Mouse (Mus musculus): ENCODE measurements around the gene Thap2. TPM values are rescaled to one million over a fixed set of nuclear protein-coding genes. Genes with fewer than 3 reads are reported as not detected.

The Thap2 gene
- total and polyA plus RNA-seq, 2 experiments from 2014 or later = 13.8 to 21.6 TPM

DNA sequence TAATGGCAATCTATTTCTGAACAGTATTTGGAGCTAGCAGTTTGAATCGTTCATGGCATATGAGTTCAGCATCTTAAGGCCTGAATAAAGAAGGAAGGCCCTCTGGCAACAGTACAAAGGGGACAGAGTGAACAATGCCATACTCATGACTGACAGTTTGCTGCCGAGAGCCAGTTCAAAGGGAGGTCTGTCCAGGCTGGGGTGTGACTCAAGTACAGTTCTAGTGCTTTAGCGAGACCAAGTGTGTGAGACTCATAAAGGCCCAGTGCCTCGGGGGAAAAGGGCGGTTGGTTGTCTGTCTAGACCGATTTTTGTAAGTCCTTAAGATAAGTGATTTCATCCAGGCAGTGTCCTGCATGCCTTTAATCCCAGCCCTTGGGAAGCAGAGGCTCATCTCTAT lies 29.7 kb downstream of the Thap2 start:
- Histone ChIP-seq H3K4me2 (ENCODE audit: low read depth) (no peak overlapping the region), H3K9ac (no peak overlapping the region), H3K4me3 (ENCODE audit: low read depth, low read length) (no peak overlapping the region), H3K27ac (ENCODE audit: low read depth, low read length) (no peak overlapping the region), H3K9me3 (ENCODE audit: low read length) (no peaks in the 10 kb centered on the region), H3K27me3 (ENCODE audit: insufficient read depth, low read length) (no peaks in the 10 kb centered on the region), H3K36me3 (ENCODE audit: insufficient read depth) (peaks cover 10% of the 10 kb centered on the region; the same call in 1 of the 2 replicates), H3K4me1 (ENCODE audit: insufficient read depth) (no peaks in the 10 kb centered on the region)
- no peak for TF ChIP-seq CTCF (IDR thresholded peaks at IDR 0.05; ENCODE audit: low read depth)
- ATAC-seq = no peak
- DNase-seq = no peak
- 52% methylated on average over 6 of the region's 6 CpGs for WGBS

DNA sequence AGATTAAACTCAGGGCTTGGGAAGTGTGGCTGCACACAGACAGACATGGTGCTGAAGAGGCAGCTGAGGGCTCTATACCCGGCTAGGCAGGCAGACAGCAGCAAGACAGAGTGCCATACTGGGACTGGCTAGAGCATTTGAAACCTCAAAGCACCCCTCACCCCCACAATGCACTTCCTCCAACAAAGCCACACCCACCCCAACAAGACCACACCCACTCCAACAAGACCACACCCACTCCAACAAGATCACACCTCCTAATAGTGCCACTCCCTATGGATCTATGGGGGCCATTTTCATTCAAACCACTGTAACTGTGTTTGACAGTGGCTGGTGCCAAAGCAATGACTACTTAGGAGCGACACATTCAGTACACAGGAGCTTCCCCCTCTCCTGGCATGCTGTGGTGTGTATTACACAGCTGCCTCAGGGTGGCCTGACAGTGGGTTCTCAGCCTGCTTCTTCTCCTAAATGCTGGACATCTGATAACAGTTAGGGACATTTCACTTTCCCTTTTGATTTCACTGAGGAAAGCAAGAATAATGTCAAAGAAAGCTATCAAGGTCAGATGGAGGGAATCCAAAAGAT lies 33.3 kb downstream of the Thap2 start:
- DNase-seq (no peak), ATAC-seq (no peak)
- H3K4me2 ChIP-seq (ENCODE audit: low read depth) = no peak overlapping the region
- TF ChIP-seq CTCF (IDR thresholded peaks at IDR 0.05; ENCODE audit: low read depth) = no peak
- 81% methylated on average over 2 of the region's 2 CpGs for WGBS
- 0 out of 2 replicates have a peak, but pooled peaks cover 6% of the 10 kb centered on the region for H3K36me3 ChIP-seq (ENCODE audit: insufficient read depth)
- H3K9ac ChIP-seq = no peak overlapping the region
- H3K9me3 ChIP-seq (ENCODE audit: low read length) = no peaks in the 10 kb centered on the region
- no peaks in the 10 kb centered on the region for H3K27me3 ChIP-seq (ENCODE audit: insufficient read depth, low read length)
- H3K27ac ChIP-seq (ENCODE audit: low read depth, low read length) = no peak overlapping the region
- no peaks in the 10 kb centered on the region for H3K4me1 ChIP-seq (ENCODE audit: insufficient read depth)
- H3K4me3 ChIP-seq (ENCODE audit: low read depth, low read length) = no peak overlapping the region

DNA sequence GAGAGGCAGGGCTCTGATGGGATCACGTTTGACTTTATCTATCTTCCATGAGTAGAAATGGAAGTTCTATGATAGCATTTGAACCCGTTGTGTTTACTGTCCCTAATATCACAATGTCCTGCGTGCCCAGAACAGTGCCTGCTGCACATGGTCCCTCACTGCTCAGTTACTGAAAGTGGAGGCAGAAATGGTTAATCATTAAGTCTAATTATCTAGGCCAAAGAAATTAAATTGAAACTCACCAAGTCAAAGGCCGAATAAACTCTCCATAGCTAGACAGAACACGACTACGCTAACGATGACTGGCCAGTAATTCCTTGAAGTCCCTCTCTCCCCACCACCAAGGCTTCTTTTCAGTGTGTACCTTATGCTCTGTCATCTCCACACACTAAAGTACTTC lies 34.7 kb downstream of the Thap2 start:
- no peak overlapping the region for H3K4me3 ChIP-seq (ENCODE audit: low read depth, low read length)
- no peaks in the 10 kb centered on the region for H3K9me3 ChIP-seq (ENCODE audit: low read length)
- H3K36me3 ChIP-seq (ENCODE audit: insufficient read depth) = peaks cover 7% of the 10 kb centered on the region
- no peak overlapping the region for H3K27ac ChIP-seq (ENCODE audit: low read depth, low read length)
- H3K4me1 ChIP-seq (ENCODE audit: insufficient read depth) = no peaks in the 10 kb centered on the region
- WGBS = 76% methylated on average over 7 of the region's 7 CpGs
- TF ChIP-seq CTCF (IDR thresholded peaks at IDR 0.05; ENCODE audit: low read depth) = no peak
- no peak overlapping the region for H3K4me2 ChIP-seq (ENCODE audit: low read depth)
- no peaks in the 10 kb centered on the region for H3K27me3 ChIP-seq (ENCODE audit: insufficient read depth, low read length)
- no peak overlapping the region for H3K9ac ChIP-seq
- no peak for ATAC-seq
- no peak for DNase-seq

DNA sequence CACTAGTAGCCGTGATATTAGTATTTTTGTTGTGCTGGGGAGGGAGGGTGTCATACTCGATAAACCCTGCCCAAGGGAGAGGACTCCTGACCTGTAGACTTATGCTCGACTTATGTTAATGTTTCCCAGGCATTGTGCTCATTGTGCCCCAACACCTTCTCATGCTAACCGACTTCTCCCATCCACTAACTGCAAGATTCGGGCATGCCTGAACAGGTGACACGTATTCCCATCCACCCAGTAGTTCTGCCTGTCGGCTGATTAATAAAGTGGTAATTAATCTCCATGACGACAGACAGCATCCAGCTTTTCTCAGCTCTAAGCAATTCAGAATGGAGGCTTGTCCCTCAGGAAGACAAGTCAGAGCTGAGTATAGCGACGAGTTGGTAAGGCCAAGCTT lies 35.2 kb downstream of the Thap2 start:
- no peaks in the 10 kb centered on the region for H3K27me3 ChIP-seq (ENCODE audit: insufficient read depth, low read length)
- ATAC-seq = peak; percentile 95

GRCm38 (mm10) chr10:115348131-115348530 lies 36.1 kb downstream of the Thap2 start:
- no peak for ATAC-seq
- no peak overlapping the region for H3K27ac ChIP-seq (ENCODE audit: low read depth, low read length)
- H3K4me1 ChIP-seq (ENCODE audit: insufficient read depth) = no peaks in the 10 kb centered on the region
- WGBS = 86% methylated on average over 6 of the region's 6 CpGs
- DNase-seq = no peak
- no peak overlapping the region for H3K4me3 ChIP-seq (ENCODE audit: low read depth, low read length)
- H3K36me3 ChIP-seq (ENCODE audit: insufficient read depth) = peaks cover 16% of the 10 kb centered on the region
- H3K4me2 ChIP-seq (ENCODE audit: low read depth) = no peak overlapping the region
- H3K27me3 ChIP-seq (ENCODE audit: insufficient read depth, low read length) = no peaks in the 10 kb centered on the region
- no peak for TF ChIP-seq CTCF (IDR thresholded peaks at IDR 0.05; ENCODE audit: low read depth)
- no peaks in the 10 kb centered on the region for H3K9me3 ChIP-seq (ENCODE audit: low read length)
- H3K9ac ChIP-seq = no peak overlapping the region

More for the DNA sequence above, 35.2 kb downstream of the Thap2 start:
- 49% methylated on average over 10 of the region's 10 CpGs for WGBS
- H3K9ac ChIP-seq = no peak overlapping the region
- H3K4me1 ChIP-seq (ENCODE audit: insufficient read depth) = no peaks in the 10 kb centered on the region
- H3K27ac ChIP-seq (ENCODE audit: low read depth, low read length) = peak overlapping the region; percentile 57
- H3K4me2 ChIP-seq (ENCODE audit: low read depth) = no peak overlapping the region
- H3K36me3 ChIP-seq (ENCODE audit: insufficient read depth) = peaks cover 8% of the 10 kb centered on the region
- no peak overlapping the region for H3K4me3 ChIP-seq (ENCODE audit: low read depth, low read length)
- no peaks in the 10 kb centered on the region for H3K9me3 ChIP-seq (ENCODE audit: low read length)
- peak; percentile 29 for DNase-seq
- TF ChIP-seq CTCF (IDR thresholded peaks at IDR 0.05; ENCODE audit: low read depth) = no peak

- H3K4me3 ChIP-seq (ENCODE audit: low read depth, low read length) = no peak overlapping the region
- H3K4me1 ChIP-seq (ENCODE audit: insufficient read depth) = no peaks in the 10 kb centered on the region
- H3K36me3 ChIP-seq (ENCODE audit: insufficient read depth) = peaks cover 29% of the 10 kb centered on the region
- TF ChIP-seq CTCF (IDR thresholded peaks at IDR 0.05; ENCODE audit: low read depth) = no peak
- H3K27ac ChIP-seq (ENCODE audit: low read depth, low read length) = no peak overlapping the region
- ATAC-seq = no peak
- no peaks in the 10 kb centered on the region for H3K9me3 ChIP-seq (ENCODE audit: low read length)
- DNase-seq = no peak
- H3K27me3 ChIP-seq (ENCODE audit: insufficient read depth, low read length) = no peaks in the 10 kb centered on the region
- no peak overlapping the region for H3K9ac ChIP-seq
- no peak overlapping the region for H3K4me2 ChIP-seq (ENCODE audit: low read depth)
These were observed 37.8 kb downstream of the Thap2 start for GRCm38 (mm10) chr10:115346444-115346843.

GRCm38 (mm10) chr10:115342771-115343425 lies 41.3 kb downstream of the Thap2 start:
- WGBS = 89% methylated on average over 4 of the region's 4 CpGs
- ATAC-seq (no peak), DNase-seq (no peak)
- Histone ChIP-seq H3K27me3 (ENCODE audit: insufficient read depth, low read length) (no peaks in the 10 kb centered on the region), H3K4me2 (ENCODE audit: low read depth) (no peak overlapping the region), H3K27ac (ENCODE audit: low read depth, low read length) (no peak overlapping the region), H3K9ac (no peak overlapping the region), H3K4me3 (ENCODE audit: low read depth, low read length) (no peak overlapping the region), H3K36me3 (ENCODE audit: insufficient read depth) (peaks cover 42% of the 10 kb centered on the region), H3K9me3 (ENCODE audit: low read length) (no peaks in the 10 kb centered on the region), H3K4me1 (ENCODE audit: insufficient read depth) (no peaks in the 10 kb centered on the region)
- no peak for TF ChIP-seq CTCF (IDR thresholded peaks at IDR 0.05; ENCODE audit: low read depth)
